Mouse (Mus musculus) thymus, adult 2 months (tissue): ENCODE measurements around the gene Thra. TPM values are rescaled to one million over a fixed set of nuclear protein-coding genes. Genes with fewer than 3 reads are reported as not detected.

ENCODE experiments used
- DNase-seq: peaks from one replicate; pipeline ENCODE4 v3.0.0; 2021
- H3K27ac ChIP-seq: fragments of 200-500 bp; 2 replicates; pipeline ENCODE4 v1.5.1; 2012; ENCODE audit warnings: low read length, control low read depth; ENCODE audit not compliant: control insufficient read depth, insufficient read depth
- H3K27me3 ChIP-seq: fragments of 200-500 bp; 2 replicates; pipeline ENCODE4 v1.6.1; 2012; ENCODE audit warnings: mild to moderate bottlenecking, low read length, moderate library complexity, mixed read lengths; ENCODE audit not compliant: control insufficient read depth, insufficient read depth
- H3K36me3 ChIP-seq: fragments of 200-500 bp; 2 replicates; pipeline ENCODE4 v1.6.1; 2012; ENCODE audit warnings: mild to moderate bottlenecking, low read length, moderate library complexity; ENCODE audit not compliant: control insufficient read depth, insufficient read depth
- H3K4me1 ChIP-seq: fragments of 200-500 bp; replicated peaks from 2 replicates; pipeline ENCODE4 v1.6.1; 2012; ENCODE audit warnings: low read length; ENCODE audit not compliant: control insufficient read depth, insufficient read depth
- H3K4me3 ChIP-seq: fragments of 200-500 bp; 2 replicates; pipeline ENCODE4 v1.5.1; 2012; ENCODE audit warnings: mild to moderate bottlenecking, low read length, control low read depth, moderate library complexity; ENCODE audit not compliant: control insufficient read depth, insufficient read depth
- CTCF ChIP-seq: fragments of 200-500 bp; IDR thresholded peaks from 2 replicates; pipeline ENCODE4 v1.5.1; 2012; ENCODE audit warnings: mild to moderate bottlenecking, control low read depth, low read length, moderate library complexity, borderline replicate concordance; ENCODE audit not compliant: control insufficient read depth, poor library complexity, insufficient read depth; ENCODE audit errors: extremely low read depth
- POLR2A ChIP-seq: fragments of 200-500 bp; IDR thresholded peaks from 2 replicates; pipeline ENCODE4 v1.6.1; 2012; ENCODE audit warnings: mild to moderate bottlenecking, low read length, control low read depth, moderate library complexity; ENCODE audit not compliant: control insufficient read depth, poor library complexity, insufficient read depth; ENCODE audit errors: extremely low read depth
- WGBS: fragments of 180-500 bp; shearing (Covaris S2); methylation state at CpG from one replicate; pipeline ENCODE4 v1.1.7; 2018; 5-methylcytosine and 5-hydroxymethylcytosine counted together
- polyA plus RNA-seq: library from polyadenylated mRNA; depleted of rRNA; stranded (reverse); fragments of >200 nt; gene quantifications from 2 replicates; pipeline ENCODE4 v1.2.3, GENCODE M21; 2012

The Thra gene
- polyA plus RNA-seq, 1 experiment, result 36.8 TPM

GRCm38 (mm10) chr11:98764091-98764490 lies 23.7 kb downstream of the Thra start:
- no peak for TF ChIP-seq POLR2A
- TF ChIP-seq CTCF, result no peak
- Histone ChIP-seq H3K27ac (no peak overlapping the region), H3K4me1 (peaks cover 17% of the 10 kb centered on the region), H3K27me3 (no peaks in the 10 kb centered on the region), H3K36me3 (no peaks in the 10 kb centered on the region), H3K4me3 (no peak overlapping the region)
- WGBS, result 89% methylated on average over 18 of the region's 18 CpGs
- no peak for DNase-seq

GRCm38 (mm10) chr11:98764746-98765145 lies 24.3 kb downstream of the Thra start:
- Histone ChIP-seq H3K4me3 (no peak overlapping the region), H3K36me3 (no peaks in the 10 kb centered on the region), H3K27ac (no peak overlapping the region), H3K27me3 (no peaks in the 10 kb centered on the region), H3K4me1 (peaks cover 17% of the 10 kb centered on the region)
- TF ChIP-seq POLR2A (no peak), CTCF (no peak)
- DNase-seq, result no peak

GRCm38 (mm10) chr11:98765421-98766309 lies 25.2 kb downstream of the Thra start:
- Histone ChIP-seq H3K36me3 (no peaks in the 10 kb centered on the region), H3K27ac (no peak overlapping the region), H3K4me3 (no peak overlapping the region), H3K27me3 (no peaks in the 10 kb centered on the region), H3K4me1 (peaks cover 24% of the 10 kb centered on the region)
- TF ChIP-seq CTCF, result no peak
- TF ChIP-seq POLR2A, result no peak
- no peak for DNase-seq
- 67% methylated on average over 9 of the region's 9 CpGs for WGBS

GRCm38 (mm10) chr11:98766346-98766745 lies 25.9 kb downstream of the Thra start:
- Histone ChIP-seq H3K27ac (no peak overlapping the region), H3K27me3 (no peaks in the 10 kb centered on the region), H3K4me3 (no peak overlapping the region), H3K4me1 (peaks cover 28% of the 10 kb centered on the region), H3K36me3 (no peaks in the 10 kb centered on the region)
- TF ChIP-seq POLR2A (no peak), CTCF (no peak)
- 47% methylated on average over 1 of the region's 2 CpGs for WGBS
- DNase-seq, result no peak

GRCm38 (mm10) chr11:98766816-98767215 lies 26.4 kb downstream of the Thra start:
- Histone ChIP-seq H3K27ac (no peak overlapping the region), H3K4me1 (peaks cover 29% of the 10 kb centered on the region), H3K27me3 (no peaks in the 10 kb centered on the region), H3K36me3 (no peaks in the 10 kb centered on the region), H3K4me3 (no peak overlapping the region)
- no peak for DNase-seq
- no peak for TF ChIP-seq CTCF
- no peak for TF ChIP-seq POLR2A
- WGBS, result 77% methylated on average over 5 of the region's 5 CpGs

GRCm38 (mm10) chr11:98767276-98767675 lies 26.8 kb downstream of the Thra start:
- TF ChIP-seq CTCF (no peak), POLR2A (no peak)
- Histone ChIP-seq H3K27ac (no peak overlapping the region), H3K4me3 (no peak overlapping the region), H3K4me1 (peaks cover 29% of the 10 kb centered on the region), H3K36me3 (no peaks in the 10 kb centered on the region), H3K27me3 (no peaks in the 10 kb centered on the region)
- no peak for DNase-seq
- 74% methylated on average over 9 of the region's 9 CpGs for WGBS

- no peak for TF ChIP-seq CTCF
- TF ChIP-seq POLR2A, result no peak
- no peak for DNase-seq
- no peaks in the 10 kb centered on the region for H3K27me3 ChIP-seq
- 79% methylated on average over 4 of the region's 4 CpGs for whole genome bisulfite sequencing
- peaks cover 29% of the 10 kb centered on the region for H3K4me1 ChIP-seq
- H3K27ac ChIP-seq, result no peak overlapping the region
- no peak overlapping the region for H3K4me3 ChIP-seq
- no peaks in the 10 kb centered on the region for H3K36me3 ChIP-seq
Measured at GRCm38 (mm10) chr11:98767713-98768112, 27.3 kb downstream of the Thra start.
